Mouse (Mus musculus): ENCODE measurements around the gene Gast. TPM values are rescaled to one million over a fixed set of nuclear protein-coding genes. Genes with fewer than 3 reads are reported as not detected.

Gene Gast
- polyA plus RNA-seq (2015; fragmentation: Nextera tagmentation; extraction: Ambion mirVana), result 0.59 TPM in 1 of 2 replicates, not detected in the other

DNA sequence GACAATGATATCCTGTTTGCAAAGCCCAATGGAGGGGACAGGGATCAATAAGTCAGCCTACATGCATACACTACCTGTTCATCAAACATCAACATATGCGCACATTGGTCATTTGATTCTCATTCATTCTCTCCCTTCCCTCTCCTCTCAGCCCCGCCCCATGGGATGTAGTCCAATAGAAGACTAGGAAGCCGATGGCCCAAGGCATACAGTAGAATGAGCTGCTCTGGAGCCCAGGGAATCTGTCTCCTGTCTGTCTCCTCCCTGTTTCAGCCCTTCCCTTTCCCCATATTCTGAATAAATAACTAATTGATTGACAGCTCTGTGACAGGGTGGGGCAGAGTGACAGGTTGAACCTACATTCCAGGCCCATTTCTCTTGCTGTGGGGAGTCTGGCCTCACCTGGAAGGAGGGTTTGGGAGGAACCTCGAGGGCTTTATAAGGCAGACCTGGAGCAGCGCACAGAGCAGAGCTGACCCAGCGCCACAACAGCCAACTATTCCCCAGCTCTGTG is at the start of gene Gast:
Gene Gast, plus strand, starts transcription at position 464 of the 514 bp plus-strand sequence.

DNA sequence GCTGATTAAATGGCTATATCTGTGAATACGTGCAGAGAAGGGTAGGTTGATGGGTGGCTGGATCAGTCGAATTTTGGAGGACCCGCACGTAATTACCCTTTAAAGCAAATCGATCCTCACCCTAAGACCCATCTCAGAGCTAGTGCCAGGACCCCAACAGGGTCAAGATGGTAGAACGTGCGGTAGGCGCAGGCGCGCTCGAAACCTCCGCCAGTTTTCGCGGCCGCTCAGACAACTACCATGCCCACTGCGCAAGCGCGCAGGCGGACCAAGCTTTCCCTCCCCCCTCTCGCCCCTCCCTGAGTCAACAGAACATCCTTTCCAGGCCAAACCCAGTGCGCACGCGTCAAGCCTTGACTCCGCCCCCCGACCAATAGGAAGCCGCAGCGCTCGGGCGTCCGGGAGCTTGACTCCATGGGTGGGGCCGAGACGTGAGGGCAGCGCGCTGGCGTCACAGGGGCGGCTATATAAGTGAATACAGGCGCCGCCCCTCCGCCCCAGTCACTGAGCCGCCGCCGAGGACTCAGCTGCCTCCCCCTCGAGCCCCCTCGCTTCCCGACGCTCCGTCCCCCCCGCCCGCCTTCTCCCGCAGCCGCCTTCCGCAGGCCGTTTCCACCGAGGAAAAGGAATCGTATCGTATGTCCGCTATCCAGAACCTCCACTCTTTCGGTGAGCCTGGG is 14.6 kb upstream of the Gast start, which contains the start of gene Eif1:
Gene Eif1, plus strand, starts transcription at position 394 of the 680 bp plus-strand sequence.

DNA sequence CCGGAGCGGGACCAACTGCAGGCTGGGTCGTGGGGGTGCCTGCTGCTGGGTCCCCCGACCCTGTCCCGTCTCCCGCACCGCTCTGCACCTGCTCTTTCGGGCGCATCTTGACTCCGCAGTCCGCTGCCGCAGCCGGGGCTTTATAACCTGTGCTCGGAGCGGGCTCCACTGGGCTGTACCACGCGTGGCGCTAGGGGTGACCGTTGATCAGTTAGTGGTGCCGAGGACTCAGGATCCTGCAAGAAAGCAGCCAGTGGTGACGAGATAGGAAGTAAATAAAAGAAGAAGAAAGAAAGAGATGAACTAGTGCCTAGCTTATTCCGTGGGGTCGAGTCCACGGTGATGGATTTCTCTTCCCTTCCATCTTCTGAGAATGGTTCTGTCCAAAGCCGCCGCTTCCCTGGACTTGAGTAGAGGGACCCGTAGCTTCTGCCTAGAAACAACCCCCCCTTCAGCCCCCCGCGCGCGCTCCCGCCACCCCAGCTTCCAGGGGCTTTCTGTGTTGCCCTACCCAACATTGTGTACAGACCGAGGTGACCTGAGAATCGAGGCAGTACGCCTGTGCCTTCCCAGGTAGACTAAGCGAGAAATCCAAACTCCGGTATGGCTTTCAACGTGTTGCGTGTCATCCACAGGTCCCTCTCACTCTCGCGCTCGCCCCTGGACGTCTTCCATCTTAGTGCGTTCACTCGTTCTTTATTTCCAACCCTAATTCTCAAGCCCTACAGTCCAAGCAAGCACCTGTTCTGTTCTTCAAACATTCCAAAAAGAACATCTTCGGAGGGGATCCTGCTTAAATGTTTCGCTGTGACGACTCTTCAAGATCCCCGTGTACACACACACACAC is 22.0 kb downstream of the Gast start, which contains the start of gene Hap1:
Gene Hap1, minus strand, starts transcription at position 157 of the 847 bp plus-strand sequence.

Other genes starting within 250 kb of the Gast start
- not detected in 2 replicates for gene Krt32, start 246.2 kb upstream of the Gast start, polyA plus RNA-seq (2015; fragmentation: Nextera tagmentation; extraction: Ambion mirVana)
- 0.19 and 0.25 TPM in 2 replicates for gene Krt35, start 238.2 kb upstream of the Gast start, polyA plus RNA-seq (2015; fragmentation: Nextera tagmentation; extraction: Ambion mirVana)
- 0.09 TPM in 1 of 2 replicates, not detected in the other for gene Krt36, start 228.8 kb upstream of the Gast start, polyA plus RNA-seq (2015; fragmentation: Nextera tagmentation; extraction: Ambion mirVana)
- gene Krt13, start 212.8 kb upstream of the Gast start, polyA plus RNA-seq (2015; fragmentation: Nextera tagmentation; extraction: Ambion mirVana), result 0.18 and 0.27 TPM in 2 replicates
- gene Krt15, start 198.5 kb upstream of the Gast start, polyA plus RNA-seq (2015; fragmentation: Nextera tagmentation; extraction: Ambion mirVana), result 0.13 and 0.25 TPM in 2 replicates
- gene Krt19, start 185.7 kb upstream of the Gast start, polyA plus RNA-seq (2015; fragmentation: Nextera tagmentation; extraction: Ambion mirVana), result 5.0 and 6.1 TPM in 2 replicates
- gene Krt9, start 141.2 kb upstream of the Gast start, polyA plus RNA-seq (2015; fragmentation: Nextera tagmentation; extraction: Ambion mirVana), result 0.09 and 0.15 TPM in 2 replicates
- 0.54 and 0.75 TPM in 2 replicates for gene Krt14, start 126.9 kb upstream of the Gast start, polyA plus RNA-seq (2015; fragmentation: Nextera tagmentation; extraction: Ambion mirVana)
- gene Krt16, start 85.5 kb upstream of the Gast start, polyA plus RNA-seq (2015; fragmentation: Nextera tagmentation; extraction: Ambion mirVana), result not detected in 2 replicates
- 1.7 and 3.1 TPM in 2 replicates for gene Krt17, start 73.4 kb upstream of the Gast start, polyA plus RNA-seq (2015; fragmentation: Nextera tagmentation; extraction: Ambion mirVana)
- gene Krt42, start 64.5 kb upstream of the Gast start, polyA plus RNA-seq (2015; fragmentation: Nextera tagmentation; extraction: Ambion mirVana), result 0.17 and 0.25 TPM in 2 replicates
- 1,292 and 1,377 TPM in 2 replicates for gene Eif1, start 14.5 kb upstream of the Gast start, polyA plus RNA-seq (2015; fragmentation: Nextera tagmentation; extraction: Ambion mirVana)
- 386 and 429 TPM in 2 replicates for gene Hap1, start 21.7 kb downstream of the Gast start, polyA plus RNA-seq (2015; fragmentation: Nextera tagmentation; extraction: Ambion mirVana)
- 30.2 and 33.8 TPM in 2 replicates for gene Jup, start 63.4 kb downstream of the Gast start, polyA plus RNA-seq (2015; fragmentation: Nextera tagmentation; extraction: Ambion mirVana)
- 21.1 and 21.9 TPM in 2 replicates for gene P3h4, start 80.4 kb downstream of the Gast start, polyA plus RNA-seq (2015; fragmentation: Nextera tagmentation; extraction: Ambion mirVana)
- gene Fkbp10, start 81.3 kb downstream of the Gast start, polyA plus RNA-seq (2015; fragmentation: Nextera tagmentation; extraction: Ambion mirVana), result 25.5 and 29.5 TPM in 2 replicates
- 99.7 and 103 TPM in 2 replicates for gene Nt5c3b, start 107.4 kb downstream of the Gast start, polyA plus RNA-seq (2015; fragmentation: Nextera tagmentation; extraction: Ambion mirVana)
- 0.32 and 0.47 TPM in 2 replicates for gene Klhl10, start 107.5 kb downstream of the Gast start, polyA plus RNA-seq (2015; fragmentation: Nextera tagmentation; extraction: Ambion mirVana)
- 8.3 and 8.5 TPM in 2 replicates for gene Klhl11, start 138.3 kb downstream of the Gast start, polyA plus RNA-seq (2015; fragmentation: Nextera tagmentation; extraction: Ambion mirVana)
- gene Acly, start 193.6 kb downstream of the Gast start, polyA plus RNA-seq (2015; fragmentation: Nextera tagmentation; extraction: Ambion mirVana), result 118 and 128 TPM in 2 replicates
- 1.3 and 2.2 TPM in 2 replicates for gene Ttc25, start 211.2 kb downstream of the Gast start, polyA plus RNA-seq (2015; fragmentation: Nextera tagmentation; extraction: Ambion mirVana)
- gene Cnp, start 240.5 kb downstream of the Gast start, polyA plus RNA-seq (2015; fragmentation: Nextera tagmentation; extraction: Ambion mirVana), result 170 and 228 TPM in 2 replicates